Mouse (Mus musculus): ENCODE measurements at regions not wholly inside any gene's neighbourhood (a gene's known extent, or its start where the extent isn't known, plus 50 kb on each side); places are given as distances from the start of the nearest gene placed in this dataset.

- Histone ChIP-seq H3K9ac (ENCODE audit: low read length) (no peak overlapping the region), H3K9me3 (ENCODE audit: control insufficient read depth, low read length) (no peaks in the 10 kb centered on the region), H3K27ac (replicated peaks in 1 of 2; ENCODE audit: control insufficient read depth in 1 of 2, insufficient read depth in 1 of 2, low read depth in 2 of 2, low read length in 2 of 2) (no peak overlapping the region), H3K4me2 (ENCODE audit: low read length) (no peak overlapping the region), H3K36me3 (ENCODE audit: control insufficient read depth, insufficient read depth, low read length) (no peaks in the 10 kb centered on the region), H3K4me1 (ENCODE audit: control insufficient read depth in 2 of 2, insufficient read depth in 2 of 2, low read length in 2 of 2) (no peaks in the 10 kb centered on the region), H3K27me3 (ENCODE audit: control insufficient read depth, insufficient read depth, low read length) (no peaks in the 10 kb centered on the region), H3K4me3 (ENCODE audit: control insufficient read depth in 1 of 2, insufficient read depth in 1 of 2, low read depth in 1 of 2, low read length in 2 of 2) (no peak overlapping the region)
- WGBS: 73% methylated on average over 3 of the region's 3 CpGs
- ATAC-seq (ENCODE audit: insufficient number of reproducible peaks, insufficient read depth, low FRiP score, low read depth): no peak
Measured at GRCm38 (mm10) chr8:59352983-59353382, 440.5 kb upstream of the Galntl6 start.

- H3K4me3 ChIP-seq (ENCODE audit: control insufficient read depth in 1 of 2, insufficient read depth in 1 of 2, low read depth in 1 of 2, low read length in 2 of 2): no peak overlapping the region
- no peaks in the 10 kb centered on the region for H3K27me3 ChIP-seq (ENCODE audit: control insufficient read depth, insufficient read depth, low read length)
- no peak overlapping the region for H3K4me2 ChIP-seq (ENCODE audit: low read length)
- no peaks in the 10 kb centered on the region for H3K4me1 ChIP-seq (ENCODE audit: control insufficient read depth in 2 of 2, insufficient read depth in 2 of 2, low read length in 2 of 2)
- H3K36me3 ChIP-seq (ENCODE audit: control insufficient read depth, insufficient read depth, low read length): no peaks in the 10 kb centered on the region
- H3K27ac ChIP-seq (replicated peaks in 1 of 2; ENCODE audit: control insufficient read depth in 1 of 2, insufficient read depth in 1 of 2, low read depth in 2 of 2, low read length in 2 of 2): no peak overlapping the region
- H3K9ac ChIP-seq (ENCODE audit: low read length): no peak overlapping the region
- no peaks in the 10 kb centered on the region for H3K9me3 ChIP-seq (ENCODE audit: control insufficient read depth, low read length)
- no peak for ATAC-seq (ENCODE audit: insufficient number of reproducible peaks, insufficient read depth, low FRiP score, low read depth)
Measured at GRCm38 (mm10) chr8:59334990-59335389, 422.6 kb upstream of the Galntl6 start.
